Mouse (Mus musculus): ENCODE measurements around the gene Cmip. TPM values are rescaled to one million over a fixed set of nuclear protein-coding genes. Genes with fewer than 3 reads are reported as not detected.
A peak's percentile ranks its signal among the peaks of the same experiment; 100 is the strongest.

Gene Cmip
- polyA plus RNA-seq, 1 experiment from 2014 or later, result 39.9 TPM

- DNase-seq (ENCODE audit: low spot score), result no peak
These were observed 88.5 kb downstream of the Cmip start for GRCm38 (mm10) chr8:117345376-117345775.

GRCm38 (mm10) chr8:117347556-117347955 is 90.7 kb downstream of the Cmip start:
- DNase-seq (ENCODE audit: low spot score), result no peak

- DNase-seq (ENCODE audit: low spot score), result no peak
These were observed 92.0 kb downstream of the Cmip start for GRCm38 (mm10) chr8:117348718-117349394.

- no peak for DNase-seq (ENCODE audit: low spot score)
These were observed 92.7 kb downstream of the Cmip start for GRCm38 (mm10) chr8:117349541-117349940.

GRCm38 (mm10) chr8:117352098-117352497 is 95.2 kb downstream of the Cmip start:
- DNase-seq (ENCODE audit: low spot score), result no peak

- DNase-seq (ENCODE audit: low spot score), result no peak
These were observed 98.4 kb downstream of the Cmip start for GRCm38 (mm10) chr8:117355111-117355831.

GRCm38 (mm10) chr8:117356109-117356672 is 99.3 kb downstream of the Cmip start:
- no peak for DNase-seq (ENCODE audit: low spot score)

GRCm38 (mm10) chr8:117357491-117358467 is 100.9 kb downstream of the Cmip start:
- no peak for DNase-seq (ENCODE audit: low spot score)

GRCm38 (mm10) chr8:117360172-117360930 is 103.5 kb downstream of the Cmip start:
- DNase-seq (ENCODE audit: low spot score), result no peak

- DNase-seq (ENCODE audit: low spot score), result no peak
These were observed 105.0 kb downstream of the Cmip start for GRCm38 (mm10) chr8:117361595-117362437.

- peak; percentile 42 for DNase-seq (ENCODE audit: low spot score)
These were observed 105.5 kb downstream of the Cmip start for GRCm38 (mm10) chr8:117362438-117362726.

- no peak for DNase-seq (ENCODE audit: low spot score)
These were observed 106.4 kb downstream of the Cmip start for GRCm38 (mm10) chr8:117363291-117363690.

GRCm38 (mm10) chr8:117364374-117365160 is 107.7 kb downstream of the Cmip start:
- DNase-seq (ENCODE audit: low spot score), result no peak

- DNase-seq (ENCODE audit: low spot score), result no peak
These were observed 109.6 kb downstream of the Cmip start for GRCm38 (mm10) chr8:117366475-117366874.

- no peak for DNase-seq (ENCODE audit: low spot score)
These were observed 110.6 kb downstream of the Cmip start for GRCm38 (mm10) chr8:117367441-117367840.

- DNase-seq (ENCODE audit: low spot score), result no peak
These were observed 111.9 kb downstream of the Cmip start for GRCm38 (mm10) chr8:117368781-117369180.

- no peak for DNase-seq (ENCODE audit: low spot score)
These were observed 113.1 kb downstream of the Cmip start for GRCm38 (mm10) chr8:117370009-117370408.

GRCm38 (mm10) chr8:117371189-117371588 is 114.3 kb downstream of the Cmip start:
- peak; percentile 17 for DNase-seq (ENCODE audit: low spot score)

- no peak for DNase-seq (ENCODE audit: low spot score)
These were observed 115.2 kb downstream of the Cmip start for GRCm38 (mm10) chr8:117372070-117372469.
